Mouse (Mus musculus): Measurements from ENCODE around the gene Armc10.

DNA sequence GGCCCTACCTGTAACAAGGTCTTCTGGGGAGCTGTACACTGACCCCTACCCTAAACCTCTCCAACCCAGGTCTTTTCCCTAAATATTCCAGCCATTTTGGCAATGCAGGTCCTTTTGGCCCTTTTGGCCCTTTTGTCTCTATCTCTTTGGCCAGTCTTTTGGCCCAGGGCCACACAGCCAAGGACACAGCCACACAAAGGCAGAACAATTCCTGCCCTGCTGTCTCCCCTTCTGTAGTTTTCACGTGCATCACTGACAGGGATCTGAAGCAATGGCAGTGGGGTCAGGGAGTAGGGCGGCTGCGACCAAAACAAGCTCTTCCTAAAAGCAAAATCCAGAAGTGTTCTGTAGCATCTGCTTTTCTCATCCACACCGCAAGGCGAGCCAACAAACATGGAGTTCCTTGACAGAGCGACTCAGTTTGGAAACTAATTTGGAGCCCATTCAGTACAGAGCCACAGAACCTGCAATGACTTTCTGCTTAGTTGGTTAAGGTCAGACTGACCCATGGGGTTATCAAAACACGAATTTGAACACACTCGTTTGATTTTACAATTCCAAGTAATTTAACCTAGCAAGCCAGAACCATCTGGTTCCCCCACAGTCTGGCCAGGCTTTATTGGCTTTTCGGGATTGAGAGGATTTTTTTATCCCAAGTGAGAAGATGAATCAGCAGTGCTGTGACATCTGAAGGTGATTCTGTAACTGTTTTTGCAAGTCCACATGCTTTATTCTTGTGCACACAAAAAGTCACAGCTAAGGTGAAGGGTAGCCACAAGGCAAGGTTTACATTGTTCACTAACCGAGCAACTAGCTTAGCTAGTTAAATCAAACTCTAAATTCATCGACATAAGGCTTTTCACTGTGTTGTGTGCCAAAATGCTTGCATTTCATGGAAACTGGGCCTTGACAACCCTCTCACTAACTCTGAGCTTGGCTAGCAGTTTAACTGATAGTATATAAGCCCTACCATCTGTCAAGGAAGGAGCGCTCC is 37.0 kb upstream of the Armc10 start:
- TF ChIP-seq CTCF (IDR thresholded peaks at IDR 0.05; ENCODE audit: borderline replicate concordance, insufficient read depth, low read depth, low read length) (no peak), POLR2A (IDR thresholded peaks at IDR 0.05; ENCODE audit: borderline replicate concordance, insufficient read depth, low read length) (no peak)

All from cerebellum, adult 2 months (tissue).